Mouse (Mus musculus): ENCODE measurements around the gene Mrps6. TPM values are rescaled to one million over a fixed set of nuclear protein-coding genes. Genes with fewer than 3 reads are reported as not detected.

Gene Mrps6
- polyA plus RNA-seq (2012; rRNA removed), result 17.4 and 17.5 TPM in 2 replicates

GRCm38 (mm10) chr16:92057852-92058643 lies at the start of gene Mrps6, which contains the start of the genes Gm49711 and Slc5a3:
TSS of gene Mrps6 (plus strand) at chr16:92058270.
TSS of gene Gm49711 (plus strand) at chr16:92058316.
TSS of gene Slc5a3 (plus strand) at chr16:92058322.

Other genes starting within 250 kb of the Mrps6 start
- gene Gm49711, start within 50 bp of the Mrps6 start, polyA plus RNA-seq (2012; rRNA removed), result 0.05 and 0.10 TPM in 2 replicates
- gene Slc5a3, start 52 bp downstream of the Mrps6 start, polyA plus RNA-seq (2012; rRNA removed), result 0.64 and 0.65 TPM in 2 replicates
- gene Kcne2, start 234.1 kb downstream of the Mrps6 start, polyA plus RNA-seq (2012; rRNA removed), result not detected in 2 replicates
- gene Smim11, start 243.0 kb downstream of the Mrps6 start, polyA plus RNA-seq (2012; rRNA removed), result 20.3 and 21.0 TPM in 2 replicates

Measured in liver, embryonic 18 days (tissue).